In the genomic region with DNA sequence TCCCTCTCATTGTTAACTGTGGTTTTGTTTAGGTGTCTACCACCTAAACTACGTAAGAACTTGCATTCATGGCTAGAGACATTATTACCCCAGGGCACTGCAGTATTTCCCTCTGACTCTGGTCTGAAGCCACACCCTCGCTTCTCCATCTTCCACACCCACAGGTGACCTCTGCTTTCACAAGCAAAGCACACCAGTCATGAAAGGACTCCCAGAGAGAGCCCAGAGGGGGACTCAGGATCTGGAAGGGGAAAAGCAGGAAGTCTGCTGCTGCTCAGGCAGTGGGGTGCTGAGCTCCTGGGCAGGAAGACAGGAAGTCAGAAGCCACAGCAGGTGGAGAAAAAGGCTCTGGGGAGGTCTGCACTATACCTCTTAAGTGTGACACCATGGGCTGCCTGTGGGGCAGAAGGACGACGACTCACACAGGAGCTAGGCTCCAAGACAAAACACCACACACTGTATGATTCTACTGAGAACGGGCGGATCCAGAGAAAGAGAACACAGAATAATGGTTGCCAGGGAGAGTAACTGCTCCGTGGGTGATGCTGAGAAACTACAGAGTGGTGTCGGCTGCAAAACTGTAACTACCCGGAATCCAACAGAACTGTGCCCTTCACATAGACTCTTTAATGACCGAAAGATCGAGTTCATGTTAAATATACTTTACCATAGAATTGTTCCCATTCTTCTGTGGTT, we compare ENCODE assay signal across 9 mouse cellular contexts.
DNase-seq lines count a peak whose midpoint lies in the region; ATAC-seq lines count a peak whose summit lies in the region.
"Had no signal": no experiment of that assay in that cellular context is flagged by ENCODE, and none has a peak within 500 bp of the region (broad histone marks: within the 10 kb centered on the region; RNA-seq: fewer than 3 reads in every experiment).

No protein-coding gene starts in this region.

- intact Hi-C loops in left cerebral cortex, postnatal 14 days (cut with DNase I), result no loop called here

- no peaks in the 10 kb centered on the region for H3K4me1 ChIP-seq in forebrain, embryonic 15.5 days
- no peaks in the 10 kb centered on the region for H3K4me1 ChIP-seq in forebrain, embryonic 11.5 days (replicated peaks; ENCODE audit: control insufficient read depth, insufficient read depth, low read length)

- H3K36me3 ChIP-seq in forebrain, embryonic 15.5 days, result no peaks in the 10 kb centered on the region
- H3K36me3 ChIP-seq in forebrain, embryonic 11.5 days (ENCODE audit: control insufficient read depth, insufficient read depth, low read length), result no peaks in the 10 kb centered on the region

- no peaks in the 10 kb centered on the region for H3K27me3 ChIP-seq in forebrain, embryonic 15.5 days
- H3K27me3 ChIP-seq in forebrain, embryonic 11.5 days (ENCODE audit: control insufficient read depth, insufficient read depth, low read length), result no peaks in the 10 kb centered on the region

- no peak overlapping the region for H3K4me2 ChIP-seq in forebrain, embryonic 15.5 days (replicated peaks)
- no peak overlapping the region for H3K4me2 ChIP-seq in forebrain, embryonic 11.5 days (ENCODE audit: low read depth, low read length, severe bottlenecking)

- H3K9ac ChIP-seq in forebrain, embryonic 15.5 days (replicated peaks), result no peak overlapping the region
- H3K9ac ChIP-seq in forebrain, embryonic 11.5 days (ENCODE audit: low read length), result no peak overlapping the region
- H3K9ac ChIP-seq: liver, embryonic 14.5 days had no signal

- no peak overlapping the region for H3K4me3 ChIP-seq in forebrain, embryonic 15.5 days
- H3K4me3 ChIP-seq in forebrain, embryonic 11.5 days (ENCODE audit: low read depth, low read length), result no peak overlapping the region

- 44% methylated on average over 11 of the region's 11 CpGs for WGBS in forebrain, embryonic 15.5 days
- 66% methylated on average over 11 of the region's 11 CpGs for WGBS in forebrain, embryonic 11.5 days

- no peak overlapping the region for H3K27ac ChIP-seq in forebrain, embryonic 15.5 days (replicated peaks)
- no peak overlapping the region for H3K27ac ChIP-seq in forebrain, embryonic 11.5 days (ENCODE audit: low read depth, low read length)
- H3K27ac ChIP-seq: liver, embryonic 14.5 days had no signal

- DNase-seq in forebrain, embryonic 11.5 days (ENCODE audit: low spot score), result no peak
- DNase-seq in layer of hippocampus, adult 11-12 months (ENCODE audit: low spot score), result peak; percentile 40
- no peak for DNase-seq in layer of hippocampus, adult 9-10 months (ENCODE audit: low spot score)
- peak; percentile 62 for DNase-seq in adipocyte (ENCODE audit: low spot score)
- DNase-seq in left cerebral cortex, postnatal 14 days (ENCODE audit: low spot score in 2 of 2), result peak; percentile 53 to 76
- no peak for DNase-seq in retina, postnatal 1 day
- DNase-seq in adrenal gland, adult 8-10 months, result no peak

- H3K9me3 ChIP-seq in forebrain, embryonic 15.5 days, result no peaks in the 10 kb centered on the region
- H3K9me3 ChIP-seq in forebrain, embryonic 11.5 days (ENCODE audit: control insufficient read depth, low read length), result no peaks in the 10 kb centered on the region

- 0 out of 2 replicates have a peak, but pooled peaks have one; percentile 23 for ATAC-seq in forebrain, embryonic 15.5 days (replicated peaks)
- ATAC-seq in forebrain, embryonic 11.5 days (replicated peaks; ENCODE audit: low FRiP score), result no peak

Comparison
In these comparisons a context has a peak if more than half of its experiments do, and no peak if none do; other contexts are left out.
1. DNase-seq: peak in layer of hippocampus, adult 11-12 months (single experiment), adipocyte (single experiment) and left cerebral cortex, postnatal 14 days (2 of 2); none in forebrain, embryonic 11.5 days (single experiment), layer of hippocampus, adult 9-10 months (single experiment), retina, postnatal 1 day (single experiment) and adrenal gland, adult 8-10 months (single experiment).